10 mouse cellular contexts compared by ENCODE assay signal in the genomic region with DNA sequence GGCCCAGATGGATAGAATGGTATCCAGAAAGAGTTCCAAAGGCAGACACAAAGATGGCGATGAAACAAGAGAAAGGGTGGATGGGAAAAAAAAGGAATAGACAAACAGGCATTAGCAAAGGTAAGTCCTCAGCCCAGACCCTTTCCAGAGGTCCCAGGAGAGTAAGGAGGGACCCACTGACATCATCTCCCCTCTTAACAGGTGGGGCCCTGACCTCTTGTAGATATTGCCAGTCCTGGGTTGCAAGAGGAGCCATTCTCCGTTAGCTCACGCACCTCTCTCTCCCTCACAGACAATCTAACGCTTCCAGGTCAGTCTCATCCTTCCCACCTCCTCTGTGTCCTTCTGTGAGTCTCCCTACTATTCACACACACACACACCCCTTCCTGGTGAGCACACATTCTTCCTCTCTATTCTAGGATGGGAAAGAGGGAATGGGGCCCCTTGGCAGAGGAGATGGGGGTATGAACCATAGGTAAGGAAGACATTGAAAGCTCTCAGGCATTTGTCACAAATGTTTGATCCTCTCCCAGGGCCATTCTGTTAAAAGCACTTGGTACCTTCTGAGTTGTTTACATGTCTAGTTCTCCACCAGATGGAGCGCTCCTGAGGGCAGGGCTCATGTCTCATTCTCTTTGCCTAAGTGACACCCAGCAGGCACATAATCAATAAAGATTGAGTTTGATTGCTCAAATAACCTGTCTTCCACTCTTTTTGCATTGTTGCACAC. TPM values are rescaled to one million over a fixed set of nuclear protein-coding genes. Genes with fewer than 3 reads are reported as not detected.
DNase-seq lines count a peak whose midpoint lies in the region; ATAC-seq lines count a peak whose summit lies in the region.
"Had no signal": no experiment of that assay in that cellular context is flagged by ENCODE, and none has a peak within 500 bp of the region (broad histone marks: within the 10 kb centered on the region; RNA-seq: fewer than 3 reads in every experiment).

No protein-coding gene starts in this region.

- no peak for ATAC-seq in limb, embryonic 13.5 days (ENCODE audit: low FRiP score, low read depth)
- ATAC-seq in hindbrain, embryonic 14.5 days (ENCODE audit: low FRiP score), result no peak
- ATAC-seq in neural tube, embryonic 13.5 days (ENCODE audit: low read depth), result no peak

- 83% methylated on average over 5 of the region's 5 CpGs for WGBS in limb, embryonic 13.5 days
- WGBS in limb, embryonic 10.5 days, result 72% methylated on average over 5 of the region's 5 CpGs
- WGBS in hindbrain, embryonic 14.5 days, result 80% methylated on average over 5 of the region's 5 CpGs
- WGBS in neural tube, embryonic 13.5 days, result 75% methylated on average over 5 of the region's 5 CpGs

- H3K4me2 ChIP-seq in limb, embryonic 13.5 days (replicated peaks), result peak overlapping the region; percentile 81; the same call in 1 of the 2 replicates
- peak overlapping the region; percentile 59 for H3K4me2 ChIP-seq in hindbrain, embryonic 14.5 days (replicated peaks)
- H3K4me2 ChIP-seq in neural tube, embryonic 13.5 days, result peak overlapping the region; percentile 66

- peaks cover 39% of the 10 kb centered on the region for H3K4me1 ChIP-seq in limb, embryonic 13.5 days
- peaks cover 56% of the 10 kb centered on the region for H3K4me1 ChIP-seq in limb, embryonic 10.5 days
- peaks cover 39% of the 10 kb centered on the region for H3K4me1 ChIP-seq in hindbrain, embryonic 14.5 days (replicated peaks; ENCODE audit: control insufficient read depth, insufficient read depth, low read length)
- peaks cover 65% of the 10 kb centered on the region for H3K4me1 ChIP-seq in neural tube, embryonic 13.5 days (replicated peaks)

- no peak for DNase-seq in limb, embryonic 10.5 days (ENCODE audit: low spot score)
- peak; percentile 59 to 67 for DNase-seq in cerebellum, postnatal 36 days
- no peak for DNase-seq in hindbrain, embryonic 14.5 days (ENCODE audit: low spot score)
- no peak for DNase-seq in frontal cortex, adult 2 months (ENCODE audit: extremely low spot score in 1 of 2, low spot score in 1 of 2)
- no peak for DNase-seq in adipocyte (ENCODE audit: low spot score)
- no peak for DNase-seq in adrenal gland, postnatal 4 days (ENCODE audit: low spot score in 2 of 2)
- DNase-seq: adrenal gland, postnatal 14 days had no signal

- H3K4me3 ChIP-seq in limb, embryonic 13.5 days, result 0 out of 2 replicates have a peak overlapping the region, but pooled peaks have one; percentile 83
- H3K4me3 ChIP-seq in limb, embryonic 10.5 days, result no peak overlapping the region
- H3K4me3 ChIP-seq in hindbrain, embryonic 14.5 days (replicated peaks; ENCODE audit: low read length), result peak overlapping the region; percentile 90
- peak overlapping the region; percentile 76 for H3K4me3 ChIP-seq in neural tube, embryonic 13.5 days

- H3K27me3 ChIP-seq in limb, embryonic 13.5 days, result peaks cover 70% of the 10 kb centered on the region
- peaks cover 81% of the 10 kb centered on the region for H3K27me3 ChIP-seq in limb, embryonic 10.5 days (ENCODE audit: low read depth, poor library complexity, severe bottlenecking)
- H3K27me3 ChIP-seq in hindbrain, embryonic 14.5 days (ENCODE audit: control insufficient read depth, insufficient read depth, low read length), result peaks cover 31% of the 10 kb centered on the region
- peaks cover 68% of the 10 kb centered on the region for H3K27me3 ChIP-seq in neural tube, embryonic 13.5 days

- no peaks in the 10 kb centered on the region for H3K9me3 ChIP-seq in limb, embryonic 13.5 days
- no peaks in the 10 kb centered on the region for H3K9me3 ChIP-seq in limb, embryonic 10.5 days (replicated peaks)
- no peaks in the 10 kb centered on the region for H3K9me3 ChIP-seq in hindbrain, embryonic 14.5 days (ENCODE audit: control insufficient read depth, low read length)
- H3K9me3 ChIP-seq in neural tube, embryonic 13.5 days, result no peaks in the 10 kb centered on the region
- H3K9me3 ChIP-seq: limb, embryonic 12.5 days had no signal

- H3K27ac ChIP-seq in limb, embryonic 13.5 days, result no peak overlapping the region
- no peak overlapping the region for H3K27ac ChIP-seq in limb, embryonic 10.5 days
- H3K27ac ChIP-seq in hindbrain, embryonic 14.5 days, result no peak overlapping the region; the same call in 1 of the 2 replicates
- H3K27ac ChIP-seq in neural tube, embryonic 13.5 days (replicated peaks), result no peak overlapping the region
- H3K27ac ChIP-seq: limb, embryonic 12.5 days had no signal

- no peak overlapping the region for H3K9ac ChIP-seq in limb, embryonic 13.5 days
- peak overlapping the region; percentile 99; the same call in 1 of the 2 replicates for H3K9ac ChIP-seq in hindbrain, embryonic 14.5 days
- H3K9ac ChIP-seq in neural tube, embryonic 13.5 days, result 0 out of 2 replicates have a peak overlapping the region, but pooled peaks have one; percentile 97
- H3K9ac ChIP-seq: limb, embryonic 12.5 days had no signal

- H3K36me3 ChIP-seq in limb, embryonic 13.5 days, result peaks cover 21% of the 10 kb centered on the region
- H3K36me3 ChIP-seq in limb, embryonic 10.5 days, result peaks cover 14% of the 10 kb centered on the region
- H3K36me3 ChIP-seq in hindbrain, embryonic 14.5 days (replicated peaks; ENCODE audit: control insufficient read depth, insufficient read depth), result peaks cover 31% of the 10 kb centered on the region
- H3K36me3 ChIP-seq in neural tube, embryonic 13.5 days, result peaks cover 30% of the 10 kb centered on the region

RNA-seq across cellular contexts. Expression of gene Tmem151b, which starts 1.9 kb away (rescaled TPM):
- 10.0 and 10.5 TPM in 2 replicates for polyA plus RNA-seq in limb, embryonic 13.5 days (2015; fragmentation: Nextera tagmentation; extraction: Ambion mirVana)
- 4.1 and 6.8 TPM in 2 replicates for polyA plus RNA-seq in limb, embryonic 10.5 days (2016; fragmentation: Nextera tagmentation; extraction: Ambion mirVana)
- 15.7 and 16.8 TPM in 2 replicates for polyA plus RNA-seq in hindbrain, embryonic 14.5 days (2014; fragmentation: Nextera tagmentation; extraction: Ambion mirVana)
- 19.4 and 22.6 TPM in 2 replicates for polyA plus RNA-seq in neural tube, embryonic 13.5 days (2015; fragmentation: Nextera tagmentation; extraction: Ambion mirVana)
- polyA plus RNA-seq in frontal cortex, adult 2 months (2012; rRNA removed), result 68.7 and 72.1 TPM in 2 replicates
- total RNA-seq in adrenal gland, postnatal 4 days (2021), result 1 to 10 TPM; 1.7 to 3.7 TPM

RNA-seq across cellular contexts. Expression of gene Nfkbie, which starts 7.9 kb away (rescaled TPM):
- polyA plus RNA-seq in limb, embryonic 13.5 days (2015; fragmentation: Nextera tagmentation; extraction: Ambion mirVana), result 6.2 and 6.3 TPM in 2 replicates
- polyA plus RNA-seq in limb, embryonic 10.5 days (2016; fragmentation: Nextera tagmentation; extraction: Ambion mirVana), result 5.1 and 5.2 TPM in 2 replicates
- 4.3 and 4.7 TPM in 2 replicates for polyA plus RNA-seq in hindbrain, embryonic 14.5 days (2014; fragmentation: Nextera tagmentation; extraction: Ambion mirVana)
- polyA plus RNA-seq in neural tube, embryonic 13.5 days (2015; fragmentation: Nextera tagmentation; extraction: Ambion mirVana), result 5.3 and 5.6 TPM in 2 replicates
- polyA plus RNA-seq in frontal cortex, adult 2 months (2012; rRNA removed), result 1.8 and 2.0 TPM in 2 replicates
- total RNA-seq in adrenal gland, postnatal 4 days (2021), result 1 to 10 TPM; 3.0 to 4.5 TPM

RNA-seq across cellular contexts. Expression of gene Slc35b2, which starts 16.0 kb away (rescaled TPM):
- polyA plus RNA-seq in limb, embryonic 13.5 days (2015; fragmentation: Nextera tagmentation; extraction: Ambion mirVana), result 114 and 127 TPM in 2 replicates
- polyA plus RNA-seq in limb, embryonic 10.5 days (2016; fragmentation: Nextera tagmentation; extraction: Ambion mirVana), result 102 and 105 TPM in 2 replicates
- 83.1 and 84.2 TPM in 2 replicates for polyA plus RNA-seq in hindbrain, embryonic 14.5 days (2014; fragmentation: Nextera tagmentation; extraction: Ambion mirVana)
- polyA plus RNA-seq in neural tube, embryonic 13.5 days (2015; fragmentation: Nextera tagmentation; extraction: Ambion mirVana), result 75.0 and 84.2 TPM in 2 replicates
- 57.3 and 59.5 TPM in 2 replicates for polyA plus RNA-seq in frontal cortex, adult 2 months (2012; rRNA removed)
- 10 to 100 TPM; 69.2 to 71.8 TPM for total RNA-seq in adrenal gland, postnatal 4 days (2021)

RNA-seq across cellular contexts. Expression of gene Tcte1, which starts 24.4 kb away (rescaled TPM):
- polyA plus RNA-seq in limb, embryonic 13.5 days (2015; fragmentation: Nextera tagmentation; extraction: Ambion mirVana), result 0.80 and 1.0 TPM in 2 replicates
- polyA plus RNA-seq in limb, embryonic 10.5 days (2016; fragmentation: Nextera tagmentation; extraction: Ambion mirVana), result 1.4 and 1.5 TPM in 2 replicates
- 3.8 TPM in 2 replicates for polyA plus RNA-seq in hindbrain, embryonic 14.5 days (2014; fragmentation: Nextera tagmentation; extraction: Ambion mirVana)
- 3.3 and 3.6 TPM in 2 replicates for polyA plus RNA-seq in neural tube, embryonic 13.5 days (2015; fragmentation: Nextera tagmentation; extraction: Ambion mirVana)
- polyA plus RNA-seq in frontal cortex, adult 2 months (2012; rRNA removed), result 2.0 and 2.1 TPM in 2 replicates
- not detected for total RNA-seq in adrenal gland, postnatal 4 days (2021)
- total RNA-seq: adrenal gland, postnatal 14 days had no signal

RNA-seq across cellular contexts. Expression of gene Hsp90ab1, which starts 25.4 kb away (rescaled TPM):
- 1,635 and 1,682 TPM in 2 replicates for polyA plus RNA-seq in limb, embryonic 13.5 days (2015; fragmentation: Nextera tagmentation; extraction: Ambion mirVana)
- polyA plus RNA-seq in limb, embryonic 10.5 days (2016; fragmentation: Nextera tagmentation; extraction: Ambion mirVana), result 2,007 and 2,405 TPM in 2 replicates
- polyA plus RNA-seq in hindbrain, embryonic 14.5 days (2014; fragmentation: Nextera tagmentation; extraction: Ambion mirVana), result 1,324 and 1,355 TPM in 2 replicates
- 1,589 and 1,622 TPM in 2 replicates for polyA plus RNA-seq in neural tube, embryonic 13.5 days (2015; fragmentation: Nextera tagmentation; extraction: Ambion mirVana)
- polyA plus RNA-seq in frontal cortex, adult 2 months (2012; rRNA removed), result 952 and 985 TPM in 2 replicates
- total RNA-seq in adrenal gland, postnatal 4 days (2021), result 1,000 to 10,000 TPM; 1,575 to 1,663 TPM

Comparison
In these comparisons a context has a peak if more than half of its experiments do, and no peak if none do; other contexts are left out.
1. DNase-seq: peak in cerebellum, postnatal 36 days (2 of 2); none in limb, embryonic 10.5 days (single experiment), hindbrain, embryonic 14.5 days (single experiment), frontal cortex, adult 2 months (0 of 2), adipocyte (single experiment) and adrenal gland, postnatal 4 days (0 of 2).
2. Peak in every context shown above with its lines, with median percentiles within 50 percentile points of each other: H3K4me2 ChIP-seq.